Mouse (Mus musculus) embryo, embryonic 11.5 days (tissue): ENCODE measurements around the gene Mlh1.

Source experiments
- DNase-seq: peaks from one replicate; pipeline ENCODE4 v3.0.0-alpha.2; 2012; ENCODE audit warnings: low read depth, low spot score

Mlh1 gene

GRCm38 (mm10) chr9:111271434-111272160 is at the start of gene Mlh1, which contains the start of gene Epm2aip1:
TSS of gene Mlh1 (minus strand) at chr9:111271791.
TSS of gene Epm2aip1 (plus strand) at chr9:111271929.
- DNase-seq: peak; percentile 100

GRCm38 (mm10) chr9:111320912-111321311 is 49.3 kb upstream of the Mlh1 start:
- DNase-seq: no peak

GRCm38 (mm10) chr9:111314219-111314618 is 42.6 kb upstream of the Mlh1 start:
- no peak for DNase-seq

GRCm38 (mm10) chr9:111313793-111314192 is 42.2 kb upstream of the Mlh1 start:
- DNase-seq: no peak

GRCm38 (mm10) chr9:111313299-111313698 is 41.7 kb upstream of the Mlh1 start:
- DNase-seq: no peak

GRCm38 (mm10) chr9:111312442-111313141 is 41.0 kb upstream of the Mlh1 start:
- no peak for DNase-seq

GRCm38 (mm10) chr9:111311843-111312441 is 40.4 kb upstream of the Mlh1 start:
- DNase-seq: no peak

GRCm38 (mm10) chr9:111311031-111311842 is 39.6 kb upstream of the Mlh1 start, which contains the start of gene Trank1:
TSS of gene Trank1 (plus strand) at chr9:111311739.
- DNase-seq: no peak

- DNase-seq: no peak
These were observed 34.6 kb upstream of the Mlh1 start for GRCm38 (mm10) chr9:111306142-111306541.

- DNase-seq: no peak
These were observed 32.4 kb upstream of the Mlh1 start for GRCm38 (mm10) chr9:111304036-111304435.

GRCm38 (mm10) chr9:111302196-111302831 is 30.7 kb upstream of the Mlh1 start:
- DNase-seq: no peak

GRCm38 (mm10) chr9:111298606-111299005 is 27.0 kb upstream of the Mlh1 start:
- DNase-seq: no peak

GRCm38 (mm10) chr9:111296433-111296832 is 24.8 kb upstream of the Mlh1 start:
- DNase-seq: no peak

- no peak for DNase-seq
These were observed 23.7 kb upstream of the Mlh1 start for GRCm38 (mm10) chr9:111295323-111295722.

- no peak for DNase-seq
These were observed 23.3 kb upstream of the Mlh1 start for GRCm38 (mm10) chr9:111294911-111295310.

GRCm38 (mm10) chr9:111293234-111293633 is 21.6 kb upstream of the Mlh1 start:
- no peak for DNase-seq

GRCm38 (mm10) chr9:111290539-111291100 is 19.0 kb upstream of the Mlh1 start:
- DNase-seq: no peak

GRCm38 (mm10) chr9:111289832-111290339 is 18.3 kb upstream of the Mlh1 start:
- peak; percentile 75 for DNase-seq

GRCm38 (mm10) chr9:111289294-111289831 is 17.8 kb upstream of the Mlh1 start:
- no peak for DNase-seq

GRCm38 (mm10) chr9:111287956-111288355 is 16.4 kb upstream of the Mlh1 start:
- no peak for DNase-seq
